Comparison of ENCODE assay signal across 14 mouse cellular contexts in genomic region chr19:9945800-9946564, GRCm38 (mm10). TPM values are rescaled to one million over a fixed set of nuclear protein-coding genes. Genes with fewer than 3 reads are reported as not detected.
A peak's percentile ranks its signal among the peaks of the same experiment; 100 is the strongest.
DNase-seq lines count a peak whose midpoint lies in the region; ATAC-seq and TF ChIP-seq lines count a peak whose summit lies in the region.
"Had no signal": no experiment of that assay in that cellular context is flagged by ENCODE, and none has a peak within 500 bp of the region (broad histone marks: within the 10 kb centered on the region; RNA-seq: fewer than 3 reads in every experiment).

No protein-coding gene starts in this region.

- peak; percentile 75 for ATAC-seq in lung, postnatal 0 days
- no peak for ATAC-seq in heart, embryonic 13.5 days (ENCODE audit: extremely low read depth, insufficient number of reproducible peaks, low FRiP score, low TSS enrichment)
- peak; percentile 58; the same call in 1 of the 2 replicates for ATAC-seq in stomach, postnatal 0 days (ENCODE audit: low FRiP score, low TSS enrichment)
- no peak for ATAC-seq in monocyte, adult 5-6 weeks (replicated peaks; ENCODE audit: insufficient number of reproducible peaks, low FRiP score, low TSS enrichment, poor library complexity, severe bottlenecking)
- ATAC-seq: forebrain, embryonic 14.5 days had no signal

- H3K36me3 ChIP-seq in lung, postnatal 0 days (ENCODE audit: insufficient read depth, low read length) = no peaks in the 10 kb centered on the region
- no peaks in the 10 kb centered on the region for H3K36me3 ChIP-seq in heart, embryonic 13.5 days
- H3K36me3 ChIP-seq in stomach, postnatal 0 days (ENCODE audit: control insufficient read depth, insufficient read depth, low read length) = no peaks in the 10 kb centered on the region
- H3K36me3 ChIP-seq: embryonic facial prominence, embryonic 10.5 days; limb, embryonic 12.5 days had no signal

- H3K9me3 ChIP-seq in lung, postnatal 0 days (ENCODE audit: low read length) = no peaks in the 10 kb centered on the region
- H3K9me3 ChIP-seq in heart, embryonic 13.5 days = peaks cover 6% of the 10 kb centered on the region; the same call in 1 of the 2 replicates
- no peaks in the 10 kb centered on the region for H3K9me3 ChIP-seq in stomach, postnatal 0 days (ENCODE audit: control insufficient read depth, low read length)
- H3K9me3 ChIP-seq: limb, embryonic 12.5 days had no signal

- no peaks in the 10 kb centered on the region for H3K27me3 ChIP-seq in lung, postnatal 0 days (replicated peaks; ENCODE audit: insufficient read depth, low read length)
- H3K27me3 ChIP-seq in heart, embryonic 13.5 days (replicated peaks) = no peaks in the 10 kb centered on the region
- no peaks in the 10 kb centered on the region for H3K27me3 ChIP-seq in stomach, postnatal 0 days (ENCODE audit: control insufficient read depth, insufficient read depth, low read length)
- H3K27me3 ChIP-seq: limb, embryonic 12.5 days had no signal

- no peak overlapping the region for H3K4me2 ChIP-seq in lung, postnatal 0 days (replicated peaks; ENCODE audit: low read depth, low read length)
- no peak overlapping the region for H3K4me2 ChIP-seq in heart, embryonic 13.5 days
- H3K4me2 ChIP-seq in stomach, postnatal 0 days (replicated peaks; ENCODE audit: low read depth) = no peak overlapping the region
- H3K4me2 ChIP-seq: limb, embryonic 12.5 days; lung, embryonic 14.5 days had no signal

- H3K4me1 ChIP-seq in lung, postnatal 0 days (ENCODE audit: insufficient read depth, low read depth, low read length) = peaks cover 8% of the 10 kb centered on the region; the same call in 1 of the 2 replicates
- H3K4me1 ChIP-seq in heart, embryonic 13.5 days = peaks cover 40% of the 10 kb centered on the region
- H3K4me1 ChIP-seq in stomach, postnatal 0 days (replicated peaks; ENCODE audit: control insufficient read depth, insufficient read depth) = no peaks in the 10 kb centered on the region; the same call in 1 of the 2 replicates

- WGBS in lung, postnatal 0 days = 79% methylated on average over 8 of the region's 8 CpGs
- WGBS in heart, embryonic 13.5 days = 61% methylated on average over 8 of the region's 8 CpGs
- 85% methylated on average over 8 of the region's 8 CpGs for WGBS in stomach, postnatal 0 days

- TF ChIP-seq EP300 in lung, postnatal 0 days (IDR thresholded peaks at IDR 0.05) = peak; percentile 63
- no peak for TF ChIP-seq EP300 in stomach, postnatal 0 days (optimal IDR thresholded peaks at IDR 0.05)

- no peak overlapping the region for H3K9ac ChIP-seq in lung, postnatal 0 days (replicated peaks; ENCODE audit: low read depth)
- no peak overlapping the region for H3K9ac ChIP-seq in heart, embryonic 13.5 days
- no peak overlapping the region for H3K9ac ChIP-seq in stomach, postnatal 0 days (ENCODE audit: low read length)
- H3K9ac ChIP-seq: limb, embryonic 12.5 days; lung, embryonic 14.5 days had no signal

- DNase-seq in lung, postnatal 0 days (ENCODE audit: low spot score) = peak; percentile 73
- DNase-seq in lung, postnatal 14 days = no peak
- DNase-seq in brain, adult 2 months (ENCODE audit: low read depth, low spot score) = peak; percentile 86
- peak; percentile 43 for DNase-seq in stomach, postnatal 0 days (ENCODE audit: low spot score)
- no peak for DNase-seq in urinary bladder, adult 2 months (ENCODE audit: low spot score)
- DNase-seq: cerebellum, adult 18-20 months; layer of hippocampus, adult 9-11 months; lung, embryonic 14.5 days; thymus, adult 2 months had no signal

- no peak for TF ChIP-seq CTCF in lung, postnatal 0 days (IDR thresholded peaks at IDR 0.05)
- TF ChIP-seq CTCF in stomach, postnatal 0 days (IDR thresholded peaks at IDR 0.05; ENCODE audit: low read depth) = no peak

- no peak overlapping the region for H3K27ac ChIP-seq in lung, postnatal 0 days (ENCODE audit: low read length)
- peak overlapping the region; percentile 61 for H3K27ac ChIP-seq in heart, embryonic 13.5 days (replicated peaks)
- 0 out of 2 replicates have a peak overlapping the region, but pooled peaks have one; percentile 8 for H3K27ac ChIP-seq in stomach, postnatal 0 days (replicated peaks)
- H3K27ac ChIP-seq: embryonic facial prominence, embryonic 10.5 days; limb, embryonic 12.5 days had no signal

- no peak overlapping the region for H3K4me3 ChIP-seq in lung, postnatal 0 days (ENCODE audit: low read depth, low read length)
- H3K4me3 ChIP-seq in heart, embryonic 13.5 days = no peak overlapping the region
- no peak overlapping the region for H3K4me3 ChIP-seq in stomach, postnatal 0 days (ENCODE audit: low read depth, low read length)
- H3K4me3 ChIP-seq: embryonic facial prominence, embryonic 10.5 days; limb, embryonic 12.5 days had no signal

RNA-seq across cellular contexts. Expression of gene Fth1, which starts 34.4 kb away (rescaled TPM):
- 3,752 and 3,783 TPM in 2 replicates for polyA plus RNA-seq in lung, postnatal 0 days (2015; fragmentation: Nextera tagmentation; extraction: Ambion mirVana)
- polyA plus RNA-seq in heart, embryonic 13.5 days (2015; fragmentation: Nextera tagmentation; extraction: Ambion mirVana) = 2,189 and 2,554 TPM in 2 replicates
- 2,976 and 2,992 TPM in 2 replicates for polyA plus RNA-seq in stomach, postnatal 0 days (2015; fragmentation: Nextera tagmentation; extraction: Ambion mirVana)
- polyA plus RNA-seq in urinary bladder, adult 2 months (2012; rRNA removed) = 2,402 and 3,491 TPM in 2 replicates
- total RNA-seq in monocyte, adult 5-6 weeks (2017) = 676 to 886 TPM (median 682 TPM) in 3 replicates

RNA-seq across cellular contexts. Expression of gene Incenp, which starts 46.6 kb away (rescaled TPM):
- 9.9 and 12.8 TPM in 2 replicates for polyA plus RNA-seq in lung, postnatal 0 days (2015; fragmentation: Nextera tagmentation; extraction: Ambion mirVana)
- 68.6 and 69.4 TPM in 2 replicates for polyA plus RNA-seq in heart, embryonic 13.5 days (2015; fragmentation: Nextera tagmentation; extraction: Ambion mirVana)
- 20.7 and 23.8 TPM in 2 replicates for polyA plus RNA-seq in stomach, postnatal 0 days (2015; fragmentation: Nextera tagmentation; extraction: Ambion mirVana)
- 4.9 and 7.9 TPM in 2 replicates for polyA plus RNA-seq in urinary bladder, adult 2 months (2012; rRNA removed)
- 23.7 to 34.3 TPM (median 24.1 TPM) in 3 replicates for total RNA-seq in monocyte, adult 5-6 weeks (2017)

RNA-seq across cellular contexts. Expression of gene Best1, which starts 55.5 kb away (rescaled TPM):
- polyA plus RNA-seq in lung, postnatal 0 days (2015; fragmentation: Nextera tagmentation; extraction: Ambion mirVana) = 2.0 and 2.3 TPM in 2 replicates
- 0.23 and 0.27 TPM in 2 replicates for polyA plus RNA-seq in heart, embryonic 13.5 days (2015; fragmentation: Nextera tagmentation; extraction: Ambion mirVana)
- 0.36 and 0.58 TPM in 2 replicates for polyA plus RNA-seq in stomach, postnatal 0 days (2015; fragmentation: Nextera tagmentation; extraction: Ambion mirVana)
- polyA plus RNA-seq in urinary bladder, adult 2 months (2012; rRNA removed) = 3.8 and 4.2 TPM in 2 replicates
- total RNA-seq in monocyte, adult 5-6 weeks (2017) = 0.21 TPM in 1 of 3 replicates, not detected in the others

RNA-seq across cellular contexts. Expression of gene Rab3il1, which starts 55.5 kb away (rescaled TPM):
- polyA plus RNA-seq in lung, postnatal 0 days (2015; fragmentation: Nextera tagmentation; extraction: Ambion mirVana) = 23.8 and 25.9 TPM in 2 replicates
- 32.5 and 36.7 TPM in 2 replicates for polyA plus RNA-seq in heart, embryonic 13.5 days (2015; fragmentation: Nextera tagmentation; extraction: Ambion mirVana)
- polyA plus RNA-seq in stomach, postnatal 0 days (2015; fragmentation: Nextera tagmentation; extraction: Ambion mirVana) = 14.7 and 14.8 TPM in 2 replicates
- polyA plus RNA-seq in urinary bladder, adult 2 months (2012; rRNA removed) = 22.0 and 23.6 TPM in 2 replicates
- 0.39 to 3.0 TPM in 2 of 3 replicates, not detected in the other for total RNA-seq in monocyte, adult 5-6 weeks (2017)

Comparison
In these comparisons a context has a peak if more than half of its experiments do, and no peak if none do; other contexts are left out.
1. DNase-seq: peak in lung, postnatal 0 days (single experiment), brain, adult 2 months (single experiment) and stomach, postnatal 0 days (single experiment); none in lung, postnatal 14 days (single experiment) and urinary bladder, adult 2 months (single experiment).
2. ATAC-seq: peak in lung, postnatal 0 days (single experiment) and stomach, postnatal 0 days (single experiment); none in heart, embryonic 13.5 days (single experiment) and monocyte, adult 5-6 weeks (single experiment).